12 mouse cellular contexts compared by ENCODE assay signal in genomic region chr2:78961580-78961979, GRCm38 (mm10).
A peak's percentile ranks its signal among the peaks of the same experiment; 100 is the strongest.
DNase-seq lines count a peak whose midpoint lies in the region; ATAC-seq and TF ChIP-seq lines count a peak whose summit lies in the region.
"Had no signal": no experiment of that assay in that cellular context is flagged by ENCODE, and none has a peak within 500 bp of the region (broad histone marks: within the 10 kb centered on the region; RNA-seq: fewer than 3 reads in every experiment).

No protein-coding gene starts in this region.

- TF ChIP-seq CTCF in heart, adult 2 months (IDR thresholded peaks at IDR 0.05), result no peak
- no peak for TF ChIP-seq CTCF in liver, postnatal 0 days (IDR thresholded peaks at IDR 0.05; ENCODE audit: low read depth)
- no peak for TF ChIP-seq CTCF in cerebellum, adult 2 months (IDR thresholded peaks at IDR 0.05; ENCODE audit: borderline replicate concordance, insufficient read depth, low read depth, low read length)

- WGBS in heart, embryonic 15.5 days, result 17% methylated on average over 7 of the region's 7 CpGs
- 31% methylated on average over 7 of the region's 7 CpGs for WGBS in heart, adult 2 months
- 23% methylated on average over 7 of the region's 7 CpGs for WGBS in liver, postnatal 0 days (ENCODE audit: insufficient replicate concordance)
- 40% methylated on average over 7 of the region's 7 CpGs for WGBS in forebrain, embryonic 11.5 days
- WGBS in midbrain, embryonic 11.5 days, result 45% methylated on average over 7 of the region's 7 CpGs
- WGBS in cerebellum, adult 2 months, result 62% methylated on average over 7 of the region's 7 CpGs

- TF ChIP-seq POLR2A in heart, adult 2 months (IDR thresholded peaks at IDR 0.05; ENCODE audit: insufficient read depth, low read depth, low read length), result no peak
- no peak for TF ChIP-seq POLR2A in cerebellum, adult 2 months (IDR thresholded peaks at IDR 0.05; ENCODE audit: borderline replicate concordance, insufficient read depth, low read length)

- intact Hi-C loops in heart, adult 2 months (cut with DNase I), result no loop called here

- peaks cover 13% of the 10 kb centered on the region for H3K4me1 ChIP-seq in heart, embryonic 15.5 days (replicated peaks)
- H3K4me1 ChIP-seq in heart, adult 2 months (ENCODE audit: control insufficient read depth, insufficient read depth, low read length), result no peaks in the 10 kb centered on the region; the same call in 1 of the 2 replicates
- H3K4me1 ChIP-seq in liver, postnatal 0 days (ENCODE audit: insufficient read depth), result no peaks in the 10 kb centered on the region
- no peaks in the 10 kb centered on the region for H3K4me1 ChIP-seq in forebrain, embryonic 11.5 days (replicated peaks; ENCODE audit: control insufficient read depth, insufficient read depth, low read length)
- peaks cover 8% of the 10 kb centered on the region; the same call in 1 of the 2 replicates for H3K4me1 ChIP-seq in midbrain, embryonic 11.5 days (ENCODE audit: control insufficient read depth, insufficient read depth, low read length)
- H3K4me1 ChIP-seq in cerebellum, adult 2 months (ENCODE audit: control insufficient read depth, insufficient read depth, low read length), result no peaks in the 10 kb centered on the region; the same call in 1 of the 2 replicates

- no peak for DNase-seq in heart, adult 2 months
- peak; percentile 54 for DNase-seq in CD4-positive helper T cell, adult 2 months (ENCODE audit: low read depth, low spot score)
- DNase-seq in embryo, embryonic 10.5 days (ENCODE audit: low spot score), result peak; percentile 68
- DNase-seq in liver, postnatal 0 days, result no peak
- DNase-seq in forebrain, embryonic 11.5 days (ENCODE audit: low spot score), result no peak
- DNase-seq in midbrain, embryonic 11.5 days (ENCODE audit: low spot score, missing footprints), result no peak
- DNase-seq in cerebellum, adult 2 months, result no peak
- DNase-seq: gastrocnemius, postnatal 10 days; right cerebral cortex, postnatal 14 days had no signal

- no peak for TF ChIP-seq EP300 in heart, adult 2 months (IDR thresholded peaks at IDR 0.05; ENCODE audit: insufficient read depth, low read depth, low read length)
- peak; percentile 76 for TF ChIP-seq EP300 in liver, postnatal 0 days (IDR thresholded peaks at IDR 0.05; ENCODE audit: low read depth)

- no peak overlapping the region for H3K4me3 ChIP-seq in heart, embryonic 15.5 days
- no peak overlapping the region for H3K4me3 ChIP-seq in heart, adult 2 months
- H3K4me3 ChIP-seq in liver, postnatal 0 days (ENCODE audit: low read depth, low read length), result no peak overlapping the region
- no peak overlapping the region for H3K4me3 ChIP-seq in forebrain, embryonic 11.5 days (ENCODE audit: low read depth, low read length)
- no peak overlapping the region for H3K4me3 ChIP-seq in midbrain, embryonic 11.5 days (ENCODE audit: low read depth, low read length)
- no peak overlapping the region for H3K4me3 ChIP-seq in cerebellum, adult 2 months (replicated peaks; ENCODE audit: insufficient read depth, low read depth, low read length)
- H3K4me3 ChIP-seq: intestine, embryonic 15.5 days had no signal

- no peaks in the 10 kb centered on the region for H3K36me3 ChIP-seq in heart, embryonic 15.5 days
- no peaks in the 10 kb centered on the region for H3K36me3 ChIP-seq in heart, adult 2 months (ENCODE audit: control insufficient read depth, insufficient read depth, low read length)
- H3K36me3 ChIP-seq in liver, postnatal 0 days (replicated peaks; ENCODE audit: insufficient read depth, low read length), result no peaks in the 10 kb centered on the region
- H3K36me3 ChIP-seq in forebrain, embryonic 11.5 days (ENCODE audit: control insufficient read depth, insufficient read depth, low read length), result no peaks in the 10 kb centered on the region
- H3K36me3 ChIP-seq in midbrain, embryonic 11.5 days (ENCODE audit: control insufficient read depth, insufficient read depth, low read length), result no peaks in the 10 kb centered on the region
- H3K36me3 ChIP-seq: intestine, embryonic 15.5 days had no signal

- no peak overlapping the region for H3K9ac ChIP-seq in heart, embryonic 15.5 days
- no peak overlapping the region for H3K9ac ChIP-seq in heart, adult 2 months (ENCODE audit: low read depth, low read length)
- no peak overlapping the region for H3K9ac ChIP-seq in liver, postnatal 0 days (replicated peaks)
- no peak overlapping the region for H3K9ac ChIP-seq in forebrain, embryonic 11.5 days (ENCODE audit: low read length)
- no peak overlapping the region for H3K9ac ChIP-seq in midbrain, embryonic 11.5 days (ENCODE audit: low read length)
- H3K9ac ChIP-seq: intestine, embryonic 15.5 days had no signal

- ATAC-seq in heart, embryonic 15.5 days (replicated peaks; ENCODE audit: insufficient number of reproducible peaks, insufficient read depth, low FRiP score, low read depth), result no peak
- ATAC-seq in liver, postnatal 0 days, result no peak
- ATAC-seq in forebrain, embryonic 11.5 days (replicated peaks; ENCODE audit: low FRiP score), result no peak
- ATAC-seq in midbrain, embryonic 11.5 days (ENCODE audit: low FRiP score), result no peak
- ATAC-seq: intestine, embryonic 15.5 days had no signal

- H3K9me3 ChIP-seq in heart, embryonic 15.5 days (replicated peaks), result no peaks in the 10 kb centered on the region
- H3K9me3 ChIP-seq in liver, postnatal 0 days (ENCODE audit: low read length), result no peaks in the 10 kb centered on the region
- no peaks in the 10 kb centered on the region for H3K9me3 ChIP-seq in forebrain, embryonic 11.5 days (ENCODE audit: control insufficient read depth, low read length)
- no peaks in the 10 kb centered on the region for H3K9me3 ChIP-seq in midbrain, embryonic 11.5 days (ENCODE audit: control insufficient read depth, low read length)
- H3K9me3 ChIP-seq: intestine, embryonic 15.5 days had no signal

- no peaks in the 10 kb centered on the region for H3K79me2 ChIP-seq in heart, adult 2 months (replicated peaks; ENCODE audit: control insufficient read depth, insufficient read depth, low read length)

- peak overlapping the region; percentile 20; the same call in 1 of the 2 replicates for H3K4me2 ChIP-seq in heart, embryonic 15.5 days
- H3K4me2 ChIP-seq in liver, postnatal 0 days (ENCODE audit: low read depth, low read length), result no peak overlapping the region; the same call in 1 of the 2 replicates
- H3K4me2 ChIP-seq in forebrain, embryonic 11.5 days (ENCODE audit: low read depth, low read length, severe bottlenecking), result no peak overlapping the region
- no peak overlapping the region for H3K4me2 ChIP-seq in midbrain, embryonic 11.5 days
- H3K4me2 ChIP-seq: intestine, embryonic 15.5 days had no signal

- H3K27ac ChIP-seq in heart, embryonic 15.5 days, result no peak overlapping the region
- H3K27ac ChIP-seq in heart, adult 2 months, result no peak overlapping the region
- H3K27ac ChIP-seq in liver, postnatal 0 days (ENCODE audit: low read depth), result no peak overlapping the region
- H3K27ac ChIP-seq in forebrain, embryonic 11.5 days (ENCODE audit: low read depth, low read length), result no peak overlapping the region
- H3K27ac ChIP-seq in midbrain, embryonic 11.5 days (ENCODE audit: low read depth, low read length), result no peak overlapping the region
- H3K27ac ChIP-seq in cerebellum, adult 2 months (ENCODE audit: insufficient read depth, low read length), result no peak overlapping the region
- H3K27ac ChIP-seq: intestine, embryonic 15.5 days; stomach, postnatal 0 days had no signal

- no peaks in the 10 kb centered on the region for H3K27me3 ChIP-seq in heart, embryonic 15.5 days
- no peaks in the 10 kb centered on the region for H3K27me3 ChIP-seq in heart, adult 2 months (ENCODE audit: control insufficient read depth, insufficient read depth, low read length)
- no peaks in the 10 kb centered on the region for H3K27me3 ChIP-seq in liver, postnatal 0 days (ENCODE audit: insufficient read depth, low read length)
- no peaks in the 10 kb centered on the region for H3K27me3 ChIP-seq in forebrain, embryonic 11.5 days (ENCODE audit: control insufficient read depth, insufficient read depth, low read length)
- H3K27me3 ChIP-seq in midbrain, embryonic 11.5 days (ENCODE audit: control insufficient read depth, insufficient read depth, low read length), result no peaks in the 10 kb centered on the region
- no peaks in the 10 kb centered on the region for H3K27me3 ChIP-seq in cerebellum, adult 2 months (ENCODE audit: control insufficient read depth, insufficient read depth, low read length)
- H3K27me3 ChIP-seq: intestine, embryonic 15.5 days had no signal

Comparison
In these comparisons a context has a peak if more than half of its experiments do, and no peak if none do; other contexts are left out.
1. DNase-seq: peak in CD4-positive helper T cell, adult 2 months (single experiment) and embryo, embryonic 10.5 days (single experiment); none in heart, adult 2 months (0 of 2), liver, postnatal 0 days (single experiment), forebrain, embryonic 11.5 days (single experiment), midbrain, embryonic 11.5 days (single experiment) and cerebellum, adult 2 months (0 of 2).